Mouse (Mus musculus) forebrain, postnatal 0 days (tissue): Measurements from ENCODE around the gene Trpv2. TPM values are rescaled to one million over a fixed set of nuclear protein-coding genes. Genes with fewer than 3 reads are reported as not detected.

Experiments used
- ATAC-seq: fragments of 200-750 bp; cut with Nextera tagmentation; 2 replicates; pipeline ENCODE4 v1.8.0; 2017; ENCODE audit warnings: mild to moderate bottlenecking, moderate library complexity
- DNase-seq: peaks from one replicate; pipeline ENCODE4 v3.0.0-alpha.2; 2015
- H3K27ac ChIP-seq: fragments of 300-500 bp; sonication (generic); 2 replicates; pipeline ENCODE4 v1.5.1; 2014; ENCODE audit warnings: low read depth, mild to moderate bottlenecking, antibody characterized with exemption, low read length, moderate library complexity, mixed read lengths
- H3K27me3 ChIP-seq: fragments of 300-500 bp; sonication (generic); 2 replicates; pipeline ENCODE4 v1.6.1; 2014; ENCODE audit warnings: mild to moderate bottlenecking, low read length, mixed read lengths; ENCODE audit not compliant: insufficient read depth
- H3K36me3 ChIP-seq: fragments of 300-500 bp; sonication (generic); 2 replicates; pipeline ENCODE4 v1.6.1; 2014; ENCODE audit warnings: mild to moderate bottlenecking, moderate library complexity; ENCODE audit not compliant: insufficient read depth
- H3K4me1 ChIP-seq: fragments of 300-500 bp; sonication (generic); 2 replicates; pipeline ENCODE4 v1.6.1; 2014; ENCODE audit warnings: antibody characterized with exemption; ENCODE audit not compliant: insufficient read depth
- H3K4me2 ChIP-seq: fragments of 300-500 bp; sonication (generic); 2 replicates; pipeline ENCODE4 v1.6.1; 2014; ENCODE audit warnings: low read depth, mild to moderate bottlenecking, moderate library complexity
- H3K4me3 ChIP-seq: fragments of 300-500 bp; sonication (generic); 2 replicates; pipeline ENCODE4 v1.5.1; 2014; ENCODE audit warnings: low read depth, low read length, mixed read lengths
- H3K9ac ChIP-seq: fragments of 300-500 bp; sonication (generic); 2 replicates; pipeline ENCODE4 v1.6.1; 2014; ENCODE audit warnings: mild to moderate bottlenecking
- H3K9me3 ChIP-seq: fragments of 300-500 bp; sonication (generic); 2 replicates; pipeline ENCODE4 v1.6.1; 2016; ENCODE audit warnings: low read length
- CTCF ChIP-seq: sonication (generic); IDR thresholded peaks from 2 replicates; pipeline ENCODE4 v1.5.1; 2016; ENCODE audit warnings: antibody characterized with exemption, control low read depth, low read depth
- WGBS: fragments of 180-500 bp; shearing (Covaris S2); extraction: QIAGEN DNeasy Blood & Tissue Kit; methylation state at CpG from one replicate; pipeline ENCODE4 v1.1.7; 2014; 5-methylcytosine and 5-hydroxymethylcytosine counted together
- polyA plus RNA-seq: library from polyadenylated mRNA; unstranded; fragments of >200 nt; fragmentation: Nextera tagmentation; extraction: Ambion mirVana; gene quantifications from 2 replicates; pipeline ENCODE4 v1.2.1, GENCODE M21; 2015
- total RNA-seq: library from RNA; depleted of rRNA; stranded (reverse); fragments of >200 nt; gene quantifications from 2 replicates; pipeline ENCODE4 v1.2.3, GENCODE M21; 2014

Gene Trpv2
- total and polyA plus RNA-seq, 2 experiments from 2014 or later, result 26.2 to 46.6 TPM

- no peak overlapping the region for H3K27ac ChIP-seq
- WGBS, result 62% methylated on average over 2 of the region's 2 CpGs
- DNase-seq (no peak), ATAC-seq (no peak)
- no peak for TF ChIP-seq CTCF
- no peak overlapping the region for H3K4me3 ChIP-seq
- no peak overlapping the region for H3K9ac ChIP-seq
- H3K9me3 ChIP-seq, result no peaks in the 10 kb centered on the region
- no peaks in the 10 kb centered on the region for H3K27me3 ChIP-seq
- no peaks in the 10 kb centered on the region for H3K36me3 ChIP-seq
- peaks cover 9% of the 10 kb centered on the region for H3K4me1 ChIP-seq
- H3K4me2 ChIP-seq, result no peak overlapping the region
These were observed 33.3 kb upstream of the Trpv2 start for GRCm38 (mm10) chr11:62540969-62541368.

GRCm38 (mm10) chr11:62541581-62541980, 32.7 kb upstream of the Trpv2 start:
- no peak for TF ChIP-seq CTCF
- H3K4me2 ChIP-seq, result no peak overlapping the region
- no peak for ATAC-seq

GRCm38 (mm10) chr11:62543991-62544390, 30.3 kb upstream of the Trpv2 start:
- no peak overlapping the region for H3K4me2 ChIP-seq
- no peak for ATAC-seq
- no peaks in the 10 kb centered on the region for H3K9me3 ChIP-seq
- H3K36me3 ChIP-seq, result no peaks in the 10 kb centered on the region
- peaks cover 5% of the 10 kb centered on the region for H3K4me1 ChIP-seq
- DNase-seq, result no peak
- no peak for TF ChIP-seq CTCF
- H3K9ac ChIP-seq, result no peak overlapping the region
- 86% methylated on average over 3 of the region's 3 CpGs for WGBS
- no peaks in the 10 kb centered on the region for H3K27me3 ChIP-seq
- H3K4me3 ChIP-seq, result no peak overlapping the region
- no peak overlapping the region for H3K27ac ChIP-seq

More at GRCm38 (mm10) chr11:62541581-62541980, 32.7 kb upstream of the Trpv2 start:
- Histone ChIP-seq H3K4me3 (no peak overlapping the region), H3K36me3 (no peaks in the 10 kb centered on the region), H3K4me1 (peaks cover 9% of the 10 kb centered on the region), H3K27ac (no peak overlapping the region), H3K27me3 (no peaks in the 10 kb centered on the region), H3K9me3 (no peaks in the 10 kb centered on the region), H3K9ac (no peak overlapping the region)
- WGBS, result 83% methylated on average over 8 of the region's 8 CpGs
- no peak for DNase-seq

GRCm38 (mm10) chr11:62549782-62550181, 24.5 kb upstream of the Trpv2 start:
- Histone ChIP-seq H3K9me3 (no peaks in the 10 kb centered on the region), H3K27me3 (no peaks in the 10 kb centered on the region), H3K4me3 (peak overlapping the region; percentile 72), H3K27ac (peak overlapping the region; percentile 99), H3K4me2 (peak overlapping the region; percentile 82), H3K36me3 (peaks cover 14% of the 10 kb centered on the region; the same call in 1 of the 2 replicates), H3K4me1 (peaks cover 24% of the 10 kb centered on the region), H3K9ac (peak overlapping the region; percentile 98)
- TF ChIP-seq CTCF, result no peak
- DNase-seq, result peak; percentile 65
- no peak for ATAC-seq
- WGBS, result 4% methylated on average over 5 of the region's 5 CpGs

- Histone ChIP-seq H3K9me3 (no peaks in the 10 kb centered on the region), H3K4me1 (peaks cover 29% of the 10 kb centered on the region), H3K27me3 (no peaks in the 10 kb centered on the region), H3K27ac (peak overlapping the region; percentile 99), H3K4me2 (peak overlapping the region; percentile 82), H3K36me3 (peaks cover 17% of the 10 kb centered on the region; the same call in 1 of the 2 replicates), H3K9ac (peak overlapping the region; percentile 98), H3K4me3 (peak overlapping the region; percentile 72)
- DNase-seq, result peak; percentile 81
- peak; percentile 21 for ATAC-seq
- 1% methylated on average over 11 of the region's 11 CpGs for WGBS
- no peak for TF ChIP-seq CTCF
These were observed 24.0 kb upstream of the Trpv2 start for GRCm38 (mm10) chr11:62550227-62550685.

- H3K27me3 ChIP-seq, result no peaks in the 10 kb centered on the region
- under 1% methylated on average over 40 of the region's 40 CpGs for WGBS
- H3K27ac ChIP-seq, result peak within 1 kb of the TSS; percentile 99
- H3K4me3 ChIP-seq, result peak within 1 kb of the TSS; percentile 72
- no peak for TF ChIP-seq CTCF
- H3K4me2 ChIP-seq, result peak within 1 kb of the TSS; percentile 82
- H3K4me1 ChIP-seq, result peaks cover 30% of the 10 kb centered on the region
- no peaks in the 10 kb centered on the region for H3K9me3 ChIP-seq
- H3K9ac ChIP-seq, result peak within 1 kb of the TSS; percentile 98
- peak; percentile 98 for ATAC-seq
- H3K36me3 ChIP-seq, result peaks cover 17% of the 10 kb centered on the region; the same call in 1 of the 2 replicates
- DNase-seq, result peak; percentile 100
These were observed 23.5 kb upstream of the Trpv2 start, which contains the start of gene Ubb for GRCm38 (mm10) chr11:62550727-62551225. Ubb (plus strand) TSS chr11:62551171.

GRCm38 (mm10) chr11:62551226-62552119, 22.8 kb upstream of the Trpv2 start:
- Histone ChIP-seq H3K27me3 (no peaks in the 10 kb centered on the region), H3K9me3 (no peaks in the 10 kb centered on the region), H3K4me2 (peak overlapping the region; percentile 44), H3K27ac (peak overlapping the region; percentile 92), H3K4me3 (peak overlapping the region; percentile 72), H3K36me3 (peaks cover 17% of the 10 kb centered on the region; the same call in 1 of the 2 replicates), H3K9ac (peak overlapping the region; percentile 72), H3K4me1 (peaks cover 30% of the 10 kb centered on the region)
- DNase-seq, result peak; percentile 97
- no peak for TF ChIP-seq CTCF
- ATAC-seq, result peak; percentile 84
- WGBS, result under 1% methylated on average over 58 of the region's 58 CpGs
